Mouse (Mus musculus): ENCODE results near the gene Abtb2.

The Abtb2 gene

DNA sequence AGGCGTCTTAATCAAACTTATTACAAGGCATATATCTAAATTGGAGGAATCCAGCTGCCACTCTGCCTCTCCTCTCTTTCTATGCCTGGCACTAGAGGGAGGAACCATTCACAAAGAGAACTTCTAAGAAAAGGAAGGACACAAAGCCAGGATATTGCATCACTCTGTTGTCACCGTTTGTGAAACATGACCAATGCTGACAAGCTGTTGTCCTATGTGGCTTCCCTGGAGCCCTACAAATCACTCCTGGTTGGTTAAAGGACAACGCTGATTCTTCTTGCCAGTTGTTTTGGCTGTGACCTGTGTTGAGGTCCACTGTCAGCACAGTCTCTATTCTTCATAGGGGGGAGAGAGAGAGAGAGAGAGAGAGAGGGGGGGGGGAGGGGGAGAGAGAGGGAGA is 17.2 kb downstream of the Abtb2 start:
- DNase-seq (ENCODE audit: extremely low spot score) = no peak

DNA sequence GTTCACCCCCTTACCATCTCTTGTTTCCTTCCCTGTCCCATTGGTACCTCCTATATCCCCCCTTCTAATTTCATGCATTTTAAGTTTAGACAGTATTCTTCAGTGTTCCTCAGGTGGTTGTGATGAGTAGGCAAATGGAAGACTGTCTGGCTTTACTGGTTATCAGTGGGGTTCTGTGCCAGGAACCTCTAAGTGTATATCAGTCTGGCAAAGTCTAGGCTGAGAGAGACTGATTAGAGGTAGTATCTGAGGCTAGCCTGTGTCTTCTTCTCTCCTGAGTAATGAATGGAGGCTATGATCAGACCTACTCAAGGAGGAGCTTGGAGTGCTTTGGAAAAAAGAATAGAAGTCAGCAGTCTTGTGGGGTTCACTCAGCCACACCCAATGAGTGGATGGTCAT is 18.0 kb downstream of the Abtb2 start:
- DNase-seq (ENCODE audit: extremely low spot score) = no peak

DNA sequence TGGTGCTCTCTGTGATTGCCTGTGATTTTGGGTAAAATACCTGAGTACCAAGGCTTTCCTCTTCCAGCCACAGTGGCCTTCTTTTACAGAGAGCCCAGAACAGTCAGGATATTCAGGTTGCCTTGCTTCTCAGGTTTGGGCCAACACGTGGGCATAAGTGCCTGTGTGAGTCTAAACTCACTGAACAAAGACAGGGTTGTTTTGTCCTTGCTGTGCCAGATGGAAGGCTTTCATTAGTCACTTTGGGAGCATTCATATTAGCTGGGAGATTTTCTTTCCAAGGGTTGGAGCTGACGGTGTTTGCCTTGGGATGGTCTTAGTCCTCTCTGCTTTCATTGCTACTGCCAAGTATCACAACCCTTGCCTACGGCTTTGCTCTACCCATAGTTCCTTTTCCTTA is 20.3 kb downstream of the Abtb2 start:
- no peak for DNase-seq (ENCODE audit: extremely low spot score)

DNA sequence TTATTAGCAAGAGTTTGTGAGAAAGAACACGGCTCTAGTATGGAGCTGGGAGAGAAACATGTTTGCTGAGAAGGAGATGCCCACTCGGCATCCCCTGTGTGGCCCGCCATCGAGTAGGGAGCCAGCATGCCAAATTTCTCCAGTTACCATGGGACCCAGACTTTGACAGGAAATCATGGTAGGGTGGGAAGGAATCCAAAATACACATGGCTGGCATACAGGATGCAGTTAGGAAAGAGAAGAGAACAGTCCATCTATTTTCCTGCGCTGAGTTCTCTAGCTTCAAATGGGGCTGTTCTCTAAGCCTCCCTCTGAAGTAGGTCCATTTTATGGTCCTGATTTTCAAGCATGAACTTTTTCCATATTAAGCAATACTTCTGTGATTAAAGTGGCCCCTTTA is 22.7 kb downstream of the Abtb2 start:
- DNase-seq (ENCODE audit: extremely low spot score) = no peak

DNA sequence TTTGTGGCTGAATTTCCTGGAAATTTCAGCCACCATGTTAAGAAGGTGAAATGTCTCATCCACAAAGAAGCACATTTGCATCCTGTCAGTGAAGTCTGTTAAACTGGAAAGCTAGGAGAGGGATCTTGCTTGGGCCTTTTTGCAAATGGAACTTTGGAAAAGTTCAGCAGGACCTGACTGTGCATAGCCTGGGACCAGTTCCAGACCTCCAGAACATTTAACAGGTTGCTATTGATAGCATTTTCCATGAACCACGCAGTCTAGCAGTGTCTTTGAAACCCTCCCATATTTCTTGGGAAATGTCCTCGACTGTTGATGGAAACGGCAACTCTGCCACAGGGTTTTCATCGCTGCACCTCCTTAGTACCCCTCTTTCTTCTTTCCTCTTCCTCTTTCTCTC is 23.3 kb downstream of the Abtb2 start:
- DNase-seq (ENCODE audit: extremely low spot score) = no peak

DNA sequence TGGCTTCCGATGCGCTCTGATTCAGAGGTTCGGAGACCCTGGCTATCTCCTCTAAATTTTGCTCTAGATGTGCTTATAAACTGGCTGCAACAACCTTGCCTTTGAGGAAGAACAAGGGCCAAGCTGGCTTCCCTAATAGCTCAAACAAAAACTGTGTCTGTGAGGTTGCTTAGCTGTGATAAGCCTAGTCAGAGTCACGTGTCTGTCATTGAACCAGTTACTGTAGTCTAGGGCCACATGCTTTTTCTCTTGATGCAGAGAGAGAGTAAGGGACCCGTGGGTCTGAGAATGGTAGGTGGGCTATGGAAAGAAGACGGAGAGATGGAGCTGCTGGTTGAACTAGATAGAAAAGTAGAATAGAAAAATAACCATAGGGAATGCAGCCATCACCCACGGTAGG is 24.5 kb downstream of the Abtb2 start:
- DNase-seq (ENCODE audit: extremely low spot score) = no peak

DNA sequence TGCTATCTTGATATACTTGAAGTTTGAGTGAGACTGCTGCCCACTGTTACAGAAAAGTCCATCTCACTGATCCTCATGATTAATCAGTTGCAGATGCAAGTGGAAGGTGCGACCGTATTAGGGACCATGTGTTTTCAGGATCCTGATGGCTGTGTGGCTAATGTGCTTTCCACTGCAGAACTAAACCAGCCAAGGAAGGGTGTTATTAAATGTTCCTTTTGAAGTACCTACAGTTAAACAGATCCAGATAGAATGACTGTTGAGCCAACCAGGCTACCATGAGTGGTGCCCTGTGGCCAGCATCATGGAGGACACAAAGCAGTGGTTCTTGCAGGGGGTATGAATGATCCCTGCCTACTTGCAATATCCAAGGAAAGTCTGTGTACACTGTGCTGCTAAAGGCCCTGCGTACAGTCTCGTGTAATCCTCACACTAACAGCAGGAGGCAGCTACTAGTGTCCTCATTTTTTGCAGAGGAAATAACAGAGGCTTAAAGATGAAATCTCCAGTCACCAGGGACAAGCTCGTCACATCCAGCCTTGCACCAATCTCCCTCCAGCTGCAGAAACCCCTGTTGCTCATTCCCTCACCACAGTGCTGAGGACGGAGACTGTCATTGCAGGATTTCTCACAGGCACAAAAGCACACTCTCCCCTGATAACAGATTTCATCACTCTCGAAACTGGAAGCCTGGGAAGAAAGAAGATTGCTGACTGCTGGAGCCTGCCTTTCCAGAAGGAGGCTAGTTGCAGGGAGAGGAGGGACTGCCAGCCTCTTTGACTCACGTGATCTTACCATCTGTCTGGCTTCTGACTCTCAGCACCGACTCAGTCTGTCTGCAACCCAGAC is 25.9 kb downstream of the Abtb2 start:
- DNase-seq (ENCODE audit: extremely low spot score) = no peak

DNA sequence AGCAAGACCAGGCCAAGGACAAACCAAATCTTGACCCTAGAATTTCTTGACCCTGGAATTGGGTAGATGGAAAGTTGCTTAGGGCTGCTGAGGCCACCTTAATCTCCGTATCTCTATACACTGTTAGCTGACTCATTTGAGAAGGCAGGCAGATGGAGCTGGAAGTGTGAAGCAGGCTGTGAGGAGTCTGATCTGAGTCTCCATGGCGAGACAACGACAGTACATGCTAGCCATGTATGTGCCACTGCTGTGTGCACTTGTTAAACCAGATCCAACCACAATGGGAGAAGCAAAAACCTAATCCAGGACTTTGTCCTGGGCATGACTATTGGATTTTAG is 26.4 kb downstream of the Abtb2 start:
- DNase-seq (ENCODE audit: extremely low spot score) = no peak

DNA sequence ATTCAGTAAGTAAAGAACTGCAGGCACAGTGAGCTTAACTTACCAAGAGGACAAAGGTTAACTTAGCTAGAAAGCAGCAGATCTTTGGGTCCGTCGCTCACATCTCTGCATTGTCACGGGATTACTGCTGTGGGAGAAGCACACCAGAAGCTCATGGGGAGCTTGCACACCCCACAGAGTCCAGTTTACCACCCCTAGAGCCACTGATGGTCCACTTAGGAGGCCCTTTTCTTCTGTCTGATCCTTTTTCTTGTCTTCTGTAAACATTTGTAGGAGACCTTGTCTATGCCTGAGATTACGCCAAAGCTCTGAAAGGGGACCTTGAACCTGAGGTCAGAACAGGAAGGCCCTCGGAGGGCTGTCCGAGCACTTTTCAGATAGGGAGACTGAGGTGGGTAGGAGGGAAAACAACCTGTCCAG is 28.5 kb downstream of the Abtb2 start:
- DNase-seq (ENCODE audit: extremely low spot score) = no peak

DNA sequence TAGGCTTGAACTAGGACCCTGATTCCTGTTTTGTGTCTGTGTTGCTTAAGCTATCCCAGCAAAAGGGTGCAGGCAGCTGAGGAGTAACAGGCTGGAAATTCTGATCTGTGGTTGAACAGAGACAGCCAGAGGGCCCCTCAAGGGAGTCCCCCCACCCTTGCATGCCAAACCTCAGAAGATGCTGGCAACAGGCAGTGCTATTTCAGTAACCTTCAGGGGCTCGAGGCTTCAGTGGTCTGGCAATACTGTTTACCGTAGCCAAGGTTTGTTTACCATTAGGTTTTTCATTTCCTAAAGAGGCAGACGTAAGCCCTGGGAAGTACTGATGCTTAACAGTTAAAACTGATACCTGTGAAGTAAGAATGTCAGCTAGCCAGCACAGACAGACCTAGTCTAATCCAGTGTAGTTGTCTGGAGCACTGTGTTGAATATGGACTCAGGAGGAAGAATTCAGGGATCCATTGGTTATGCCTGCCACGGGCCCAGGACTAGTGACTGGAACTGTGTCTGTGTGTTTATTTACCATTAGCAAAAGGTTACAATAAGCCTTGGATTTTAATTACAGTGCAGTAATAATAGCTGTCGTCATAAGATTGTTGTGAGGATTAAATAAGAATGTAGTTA is 29.0 kb downstream of the Abtb2 start:
- DNase-seq (ENCODE audit: extremely low spot score) = no peak

DNA sequence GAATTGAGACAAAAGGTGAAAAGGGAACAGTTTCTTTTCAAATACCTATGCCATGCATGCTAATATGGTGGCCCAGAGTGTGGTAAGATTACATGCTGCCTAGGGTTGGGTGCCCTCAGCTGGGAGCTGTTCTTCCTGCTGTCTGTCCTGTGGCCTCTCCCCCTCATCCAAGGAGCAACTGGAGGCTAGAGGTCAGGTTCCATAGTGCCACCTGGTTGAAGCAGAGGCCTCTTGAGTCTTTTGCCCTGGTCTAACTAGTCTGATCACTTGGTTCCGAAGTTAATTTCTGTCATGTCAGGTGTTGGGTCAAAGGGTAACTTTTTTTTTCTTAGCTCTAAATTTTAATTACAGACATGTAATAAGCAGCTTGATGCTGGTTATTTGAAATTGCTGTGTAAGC is 33.2 kb downstream of the Abtb2 start:
- DNase-seq (ENCODE audit: extremely low spot score) = no peak

DNA sequence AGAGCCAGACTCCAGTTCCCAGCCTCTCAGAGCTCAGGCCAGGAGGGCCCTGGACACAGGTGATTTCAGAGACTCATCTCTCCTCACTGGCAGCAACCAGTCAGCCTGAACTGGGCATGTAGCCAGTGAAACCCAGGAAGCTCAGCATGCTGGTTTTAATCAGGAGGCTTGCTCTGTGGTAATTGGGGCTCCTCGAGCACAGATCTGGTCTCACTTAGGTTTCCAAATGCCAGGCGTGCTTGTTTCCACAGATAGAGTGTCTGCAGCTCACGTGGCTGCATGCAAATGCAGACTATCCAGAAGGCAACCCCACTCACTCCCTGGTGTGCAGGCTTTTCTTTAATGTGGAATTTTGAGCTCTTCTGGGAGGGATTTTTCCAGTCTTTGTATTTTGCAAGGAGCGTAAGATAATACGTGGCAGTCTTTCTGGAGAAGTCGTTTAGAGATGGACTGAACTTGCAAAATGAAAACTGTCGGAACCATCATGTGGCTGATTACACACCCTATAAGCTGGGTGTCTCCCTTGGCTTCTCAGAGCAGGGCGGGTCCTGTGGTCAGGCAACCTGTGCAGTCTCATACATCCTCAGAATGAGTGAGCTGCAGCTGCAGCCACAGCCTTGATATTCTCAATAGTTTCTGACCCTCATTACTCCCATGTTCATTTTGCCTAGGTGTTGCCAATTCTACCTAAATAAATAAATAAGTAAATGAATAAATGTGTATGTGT is 34.2 kb downstream of the Abtb2 start:
- no peak for DNase-seq (ENCODE audit: extremely low spot score)

DNA sequence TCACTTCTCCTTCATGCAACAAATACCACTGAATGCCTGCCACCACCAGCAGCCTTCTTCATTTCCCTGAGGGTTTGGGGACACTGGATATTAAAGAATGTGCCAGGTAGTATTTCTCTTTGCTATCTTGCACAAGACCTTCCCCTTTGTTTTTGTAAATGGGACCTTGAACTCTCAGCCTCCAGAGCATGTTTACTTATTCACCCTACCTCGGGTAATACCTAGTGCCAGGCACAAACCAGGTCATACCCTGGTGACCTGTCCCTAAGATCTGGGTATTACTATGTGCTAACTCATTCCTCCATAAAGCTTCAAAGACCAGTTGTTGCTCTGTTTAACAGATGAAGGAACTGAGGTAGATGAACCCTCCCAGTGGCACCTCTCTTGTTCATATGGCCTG is 35.0 kb downstream of the Abtb2 start:
- DNase-seq (ENCODE audit: extremely low spot score) = no peak

DNA sequence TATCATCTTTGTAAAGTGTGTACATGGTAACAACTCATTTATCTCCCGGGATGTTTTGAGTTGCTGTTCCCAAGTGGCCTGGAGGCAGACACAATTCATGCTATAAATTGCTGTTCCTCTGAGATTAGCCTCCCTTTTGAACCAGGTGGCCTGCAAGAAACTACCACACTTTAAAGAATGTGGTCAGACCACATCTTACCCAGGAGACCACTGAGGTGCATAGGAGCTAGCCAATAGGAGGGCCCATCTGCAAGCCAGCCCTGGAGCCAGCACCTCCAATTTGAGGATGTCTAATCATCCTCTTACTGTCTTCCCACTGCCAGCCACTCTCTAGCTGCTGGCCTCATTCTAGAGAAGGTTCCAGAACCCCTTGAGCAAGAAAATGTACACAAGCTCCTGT is 35.4 kb downstream of the Abtb2 start:
- no peak for DNase-seq (ENCODE audit: extremely low spot score)

DNA sequence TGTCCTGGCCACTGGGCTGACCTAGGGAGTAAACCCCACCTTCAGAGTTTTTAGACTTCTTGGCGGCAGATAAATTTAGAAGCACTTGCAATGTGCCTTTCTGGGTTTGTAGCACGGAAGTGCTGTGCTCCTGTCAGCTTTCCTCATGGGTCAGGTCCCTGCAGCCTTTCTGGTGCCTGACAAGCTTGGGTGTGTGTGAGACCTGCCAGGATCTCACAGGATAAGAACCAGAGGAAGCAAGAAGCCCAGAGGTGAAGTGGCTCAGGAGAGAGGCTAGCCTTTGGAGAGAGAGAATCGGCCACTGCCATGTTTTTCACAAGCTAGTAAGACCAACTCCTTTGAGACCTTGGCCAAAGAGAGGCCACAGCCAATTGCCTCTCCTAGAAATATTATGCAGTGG is 37.1 kb downstream of the Abtb2 start:
- DNase-seq (ENCODE audit: extremely low spot score) = no peak

DNA sequence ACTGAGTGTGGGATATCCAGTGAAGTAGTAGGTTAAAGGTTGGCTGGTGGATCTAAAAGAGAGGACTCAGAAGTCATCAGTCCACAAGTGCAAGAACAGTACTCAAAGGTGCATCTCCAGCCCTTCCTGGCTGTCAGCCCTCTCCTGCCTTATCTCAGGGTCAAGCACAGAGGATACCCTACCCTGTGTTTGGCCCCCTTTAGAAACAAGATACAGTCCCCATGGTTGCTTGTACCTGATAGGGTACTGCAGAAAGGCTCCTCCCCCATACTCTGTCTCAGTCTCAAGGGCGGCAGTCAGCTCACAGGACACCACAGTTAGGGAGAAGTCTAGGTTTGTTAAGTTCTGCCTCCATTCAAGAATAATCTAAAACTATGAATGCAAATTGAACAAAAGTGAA is 37.8 kb downstream of the Abtb2 start:
- no peak for DNase-seq (ENCODE audit: extremely low spot score)

DNA sequence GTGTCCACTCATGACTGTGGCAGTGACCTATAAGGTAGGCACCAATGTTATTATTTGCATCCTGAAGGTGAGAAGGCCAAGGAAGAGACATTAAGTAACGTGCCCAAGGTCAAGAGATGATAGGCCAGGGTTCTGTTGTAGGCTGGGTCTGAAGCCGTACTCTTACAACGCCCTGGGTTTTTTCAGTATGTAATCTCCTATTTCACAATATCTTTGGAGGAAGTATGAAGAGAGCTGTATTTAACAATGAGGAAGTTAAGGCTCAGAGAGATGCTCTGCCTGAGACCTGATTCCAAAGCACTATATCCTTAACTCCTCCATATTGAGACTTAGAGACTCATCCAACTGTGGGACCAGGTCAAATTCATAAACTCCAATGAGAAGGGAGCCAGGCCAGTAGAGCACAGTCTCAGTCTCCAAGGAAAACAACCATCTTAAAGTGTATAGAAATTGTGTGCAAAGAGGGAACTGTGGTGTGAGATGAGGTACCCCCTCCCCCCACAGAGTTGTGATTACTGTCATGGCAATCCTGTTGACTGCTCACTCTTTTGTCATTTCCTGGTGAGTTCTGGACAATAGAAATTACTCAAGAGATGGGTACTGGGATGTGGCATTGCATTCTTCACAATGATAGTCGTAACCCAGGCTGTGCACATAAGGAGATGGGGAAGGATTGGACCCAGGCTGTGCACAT is 39.8 kb downstream of the Abtb2 start:
- no peak for DNase-seq (ENCODE audit: extremely low spot score)

DNA sequence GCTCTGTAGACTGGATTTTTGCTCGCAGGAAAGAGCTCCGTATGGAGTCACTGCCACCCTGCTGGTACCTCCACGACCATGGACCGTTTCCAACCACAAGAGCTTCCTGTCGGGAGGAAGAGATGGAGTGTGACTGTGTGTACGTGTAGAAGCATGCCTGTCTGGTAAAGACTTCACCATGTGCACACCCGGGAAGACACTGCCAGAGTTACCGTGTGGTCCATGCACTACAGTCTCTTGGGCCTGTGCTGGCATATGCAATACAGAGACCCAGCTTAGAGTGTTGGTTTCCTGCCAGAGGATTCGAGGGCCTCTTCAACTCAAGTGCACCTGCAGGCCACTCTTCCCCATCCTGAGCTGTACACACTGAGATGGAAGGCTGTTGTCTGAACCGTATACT is 41.8 kb downstream of the Abtb2 start:
- no peak for DNase-seq (ENCODE audit: extremely low spot score)

DNA sequence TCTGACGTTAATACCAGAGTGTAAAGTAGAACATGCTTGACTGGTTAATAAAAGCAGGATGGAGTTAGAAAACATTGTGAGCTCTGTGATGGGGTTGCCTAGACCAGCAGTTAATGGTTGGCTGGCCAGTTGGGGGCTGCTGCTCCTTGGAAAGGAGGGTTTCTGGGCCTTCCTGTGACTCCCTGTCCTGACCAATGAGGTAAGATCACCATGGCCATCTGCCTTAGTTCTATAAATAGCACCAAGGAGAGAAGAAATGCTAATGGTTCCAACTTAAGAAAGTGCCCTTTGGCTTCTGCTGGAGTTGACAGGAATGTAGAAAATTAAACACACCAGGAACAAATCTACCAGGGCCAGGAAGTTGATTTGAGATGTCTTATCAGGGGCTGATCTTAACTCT is 42.8 kb downstream of the Abtb2 start:
- no peak for DNase-seq (ENCODE audit: extremely low spot score)

DNA sequence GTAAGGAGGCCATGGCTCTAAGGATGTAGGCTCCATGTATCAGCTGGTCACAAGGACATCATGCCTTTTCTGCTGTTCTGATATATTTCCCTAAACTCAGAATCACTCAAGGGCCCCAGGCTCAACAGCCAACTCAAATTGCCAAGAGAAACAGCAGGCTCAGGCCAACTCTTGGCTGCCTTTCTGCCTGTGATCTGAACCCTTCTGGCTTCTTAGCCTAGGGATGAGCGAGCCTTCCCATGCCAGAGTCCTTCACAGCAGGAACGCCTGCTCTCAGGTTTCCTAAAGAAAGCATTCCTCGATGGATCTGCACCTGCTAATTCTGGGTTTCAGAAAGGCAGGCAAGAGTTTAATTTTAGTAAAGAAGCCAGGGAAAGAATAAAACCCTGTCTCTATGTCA is 43.4 kb downstream of the Abtb2 start:
- DNase-seq (ENCODE audit: extremely low spot score) = no peak

DNA sequence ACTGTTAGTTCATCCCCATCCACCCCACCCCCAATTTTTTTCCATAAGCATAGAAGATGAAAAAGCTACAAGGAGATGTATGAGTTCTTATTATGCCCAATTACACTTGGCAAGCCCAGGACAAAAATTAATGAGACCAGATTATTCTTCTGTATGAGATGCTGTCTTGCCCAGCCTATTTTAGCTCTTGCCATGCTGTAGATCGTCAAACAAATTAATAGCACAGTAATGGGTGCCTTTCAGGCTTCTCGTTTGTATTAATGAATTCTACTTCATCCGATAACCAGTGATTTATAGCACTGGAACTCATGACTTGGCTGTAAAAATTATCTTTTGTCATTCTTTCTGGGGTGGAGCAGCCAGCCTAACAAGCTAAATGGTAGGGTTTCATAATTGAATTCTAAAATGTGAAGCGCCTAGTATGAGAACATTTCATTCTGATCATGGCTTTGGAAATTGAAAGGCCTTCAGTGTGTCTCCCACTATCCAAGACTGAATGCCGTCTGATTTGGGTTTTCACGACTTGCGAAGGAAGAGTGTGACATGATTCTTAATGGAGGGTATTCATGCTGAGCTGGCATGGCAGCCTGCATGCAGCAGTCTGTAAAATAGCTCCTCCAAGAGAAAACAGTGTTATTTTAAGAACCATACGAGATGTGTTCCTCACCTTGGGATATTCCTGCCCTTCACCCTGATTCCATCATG is 44.9 kb downstream of the Abtb2 start:
- DNase-seq (ENCODE audit: extremely low spot score) = no peak

DNA sequence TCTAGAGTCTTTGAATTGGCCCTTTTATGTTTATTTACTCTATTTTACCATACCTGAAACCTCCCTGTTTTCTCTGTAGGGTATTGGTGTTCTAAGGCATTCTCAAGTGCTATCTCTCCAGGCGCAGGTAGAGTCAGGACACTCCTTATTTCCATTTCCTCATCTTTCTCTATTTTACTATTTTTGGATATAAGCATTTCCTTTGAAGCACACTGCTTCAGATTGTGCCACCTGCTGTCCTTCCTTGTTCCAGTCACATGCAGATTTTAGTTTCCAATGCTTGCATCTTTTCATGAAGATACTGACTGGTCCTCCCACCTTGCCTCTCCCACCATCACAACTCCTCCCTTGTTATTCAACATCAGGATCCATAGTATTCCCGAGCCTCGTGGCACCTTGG is 47.8 kb downstream of the Abtb2 start:
- DNase-seq (ENCODE audit: extremely low spot score) = no peak
